Mouse (Mus musculus) spleen, adult 2 months (tissue): ENCODE data around the gene Naxd.

ENCODE experiments used
- CTCF ChIP-seq: fragments of 200-500 bp; IDR thresholded peaks from 2 replicates; pipeline ENCODE4 v1.5.1; 2011; ENCODE audit warnings: mild to moderate bottlenecking, inconsistent platforms; ENCODE audit not compliant: insufficient read depth, insufficient read length, insufficient replicate concordance; ENCODE audit errors: extremely low read depth
- POLR2A ChIP-seq: fragments of 200-500 bp; IDR thresholded peaks from 2 replicates; pipeline ENCODE4 v1.6.1; 2011; ENCODE audit warnings: low read depth, low read length, inconsistent platforms

DNA sequence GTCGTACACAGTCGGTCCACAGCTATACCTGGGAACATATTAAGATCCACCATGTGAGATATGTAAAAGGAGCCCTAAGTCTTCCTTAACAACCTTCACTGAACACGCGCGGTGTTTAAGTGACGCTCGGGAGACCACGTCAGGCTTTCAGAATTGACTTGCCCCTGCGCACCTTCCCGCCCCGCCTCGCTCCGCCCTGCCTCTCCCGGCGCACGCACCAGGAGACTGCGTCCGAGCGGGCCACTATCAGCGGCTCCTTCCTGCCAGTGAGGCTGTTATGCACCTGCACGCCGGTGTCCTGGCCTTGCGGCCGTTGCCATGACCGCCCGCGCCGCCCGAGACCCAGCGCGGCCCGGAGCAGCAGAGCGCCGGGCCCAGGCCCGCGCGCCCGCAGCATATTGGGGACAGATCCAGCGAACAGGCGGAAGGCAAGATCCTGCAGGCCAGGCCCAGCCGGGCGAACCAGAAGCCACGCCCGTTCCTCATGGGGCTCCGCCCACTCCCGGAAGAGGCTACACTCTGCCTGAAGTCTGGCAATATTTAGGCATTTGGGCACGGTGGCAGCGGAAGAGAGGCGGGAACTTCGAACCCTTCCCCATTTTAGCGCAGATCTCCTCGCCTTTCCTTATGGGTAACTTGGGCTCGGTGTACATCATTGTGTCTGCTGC lies 53.1 kb downstream of the Naxd start, which contains the start of gene Cars2:
- TF ChIP-seq POLR2A (peak; percentile 31), CTCF (no peak)
